Mouse (Mus musculus): ENCODE measurements around the gene Olfr921. TPM values are rescaled to one million over a fixed set of nuclear protein-coding genes. Genes with fewer than 3 reads are reported as not detected.

Gene Olfr921
- polyA plus RNA-seq, 1 experiment from 2014 or later = not detected

- Histone ChIP-seq H3K4me1 (ENCODE audit: control insufficient read depth, insufficient read depth, low read length) (no peaks in the 10 kb centered on the region), H3K36me3 (ENCODE audit: control insufficient read depth, insufficient read depth, low read length) (no peaks in the 10 kb centered on the region), H3K27ac (ENCODE audit: low read depth, low read length) (no peak overlapping the region), H3K9me3 (ENCODE audit: control insufficient read depth, low read length) (no peaks in the 10 kb centered on the region), H3K9ac (replicated peaks; ENCODE audit: low read depth, low read length) (no peak overlapping the region), H3K27me3 (ENCODE audit: control insufficient read depth, insufficient read depth, low read length) (no peaks in the 10 kb centered on the region), H3K4me3 (ENCODE audit: low read depth, low read length) (no peak overlapping the region), H3K4me2 (ENCODE audit: low read depth, low read length) (no peak overlapping the region)
- ATAC-seq (ENCODE audit: low read depth) = no peak
- 89% methylated on average over 1 of the region's 1 CpGs for WGBS
These were observed 42.7 kb downstream of the Olfr921 start for GRCm38 (mm10) chr9:38815458-38815986.

- 90% methylated on average over 1 of the region's 1 CpGs for WGBS
- no peak for ATAC-seq (ENCODE audit: low read depth)
These were observed 53.4 kb downstream of the Olfr921 start, which contains the start of gene Olfr923 for GRCm38 (mm10) chr9:38826245-38826644. Gene Olfr923 (plus strand): TSS chr9:38826545.

More at GRCm38 (mm10) chr9:38826245-38826644, 53.4 kb downstream of the Olfr921 start, which contains the start of gene Olfr923:
- Histone ChIP-seq H3K4me1 (ENCODE audit: control insufficient read depth, insufficient read depth, low read length) (no peaks in the 10 kb centered on the region), H3K4me3 (ENCODE audit: low read depth, low read length) (no peak within 1 kb of the TSS), H3K27me3 (ENCODE audit: control insufficient read depth, insufficient read depth, low read length) (no peaks in the 10 kb centered on the region), H3K36me3 (ENCODE audit: control insufficient read depth, insufficient read depth, low read length) (no peaks in the 10 kb centered on the region), H3K9ac (replicated peaks; ENCODE audit: low read depth, low read length) (no peak within 1 kb of the TSS), H3K9me3 (ENCODE audit: control insufficient read depth, low read length) (no peaks in the 10 kb centered on the region), H3K4me2 (ENCODE audit: low read depth, low read length) (no peak within 1 kb of the TSS), H3K27ac (ENCODE audit: low read depth, low read length) (no peak within 1 kb of the TSS)

Other genes starting within 250 kb of the Olfr921 start
- gene Olfr910, start 235.2 kb upstream of the Olfr921 start, polyA plus RNA-seq (2014; fragmentation: Nextera tagmentation; extraction: Ambion mirVana) = not detected in 2 replicates
- not detected in 2 replicates for gene Olfr912, start 192.9 kb upstream of the Olfr921 start, polyA plus RNA-seq (2014; fragmentation: Nextera tagmentation; extraction: Ambion mirVana)
- not detected in 2 replicates for gene Olfr913, start 180.3 kb upstream of the Olfr921 start, polyA plus RNA-seq (2014; fragmentation: Nextera tagmentation; extraction: Ambion mirVana)
- gene Olfr914, start 168.0 kb upstream of the Olfr921 start, polyA plus RNA-seq (2014; fragmentation: Nextera tagmentation; extraction: Ambion mirVana) = not detected in 2 replicates
- gene Olfr916, start 113.2 kb upstream of the Olfr921 start, polyA plus RNA-seq (2014; fragmentation: Nextera tagmentation; extraction: Ambion mirVana) = not detected in 2 replicates
- gene Olfr917, start 107.2 kb upstream of the Olfr921 start, polyA plus RNA-seq (2014; fragmentation: Nextera tagmentation; extraction: Ambion mirVana) = not detected in 2 replicates
- gene Olfr918, start 98.5 kb upstream of the Olfr921 start, polyA plus RNA-seq (2014; fragmentation: Nextera tagmentation; extraction: Ambion mirVana) = not detected in 2 replicates
- not detected in 2 replicates for gene Olfr919, start 69.4 kb upstream of the Olfr921 start, polyA plus RNA-seq (2014; fragmentation: Nextera tagmentation; extraction: Ambion mirVana)
- gene Vwa5a, start 54.8 kb upstream of the Olfr921 start, polyA plus RNA-seq (2014; fragmentation: Nextera tagmentation; extraction: Ambion mirVana) = 7.0 and 10.8 TPM in 2 replicates
- gene Olfr920, start 20.8 kb upstream of the Olfr921 start, polyA plus RNA-seq (2014; fragmentation: Nextera tagmentation; extraction: Ambion mirVana) = 0.06 TPM in 1 of 2 replicates, not detected in the other
- not detected in 2 replicates for gene Olfr922, start 41.5 kb downstream of the Olfr921 start, polyA plus RNA-seq (2014; fragmentation: Nextera tagmentation; extraction: Ambion mirVana)
- not detected in 2 replicates for gene Olfr923, start 53.5 kb downstream of the Olfr921 start, polyA plus RNA-seq (2014; fragmentation: Nextera tagmentation; extraction: Ambion mirVana)
- gene Olfr924, start 71.4 kb downstream of the Olfr921 start, polyA plus RNA-seq (2014; fragmentation: Nextera tagmentation; extraction: Ambion mirVana) = not detected in 2 replicates
- gene Olfr26, start 82.0 kb downstream of the Olfr921 start, polyA plus RNA-seq (2014; fragmentation: Nextera tagmentation; extraction: Ambion mirVana) = not detected in 2 replicates
- not detected in 2 replicates for gene Olfr926, start 104.1 kb downstream of the Olfr921 start, polyA plus RNA-seq (2014; fragmentation: Nextera tagmentation; extraction: Ambion mirVana)
- gene Olfr930, start 156.7 kb downstream of the Olfr921 start, polyA plus RNA-seq (2014; fragmentation: Nextera tagmentation; extraction: Ambion mirVana) = not detected in 2 replicates
- not detected in 2 replicates for gene Olfr933, start 199.2 kb downstream of the Olfr921 start, polyA plus RNA-seq (2014; fragmentation: Nextera tagmentation; extraction: Ambion mirVana)
- not detected in 2 replicates for gene Olfr934, start 215.2 kb downstream of the Olfr921 start, polyA plus RNA-seq (2014; fragmentation: Nextera tagmentation; extraction: Ambion mirVana)
- gene Olfr935, start 226.6 kb downstream of the Olfr921 start, polyA plus RNA-seq (2014; fragmentation: Nextera tagmentation; extraction: Ambion mirVana) = not detected in 2 replicates